In genomic region chr11:52340123-52340864, GRCm38 (mm10) we compare ENCODE assay signal across 21 mouse cellular contexts. TPM values are rescaled to one million over a fixed set of nuclear protein-coding genes. Genes with fewer than 3 reads are reported as not detected.
DNase-seq lines count a peak whose midpoint lies in the region; ATAC-seq lines count a peak whose summit lies in the region.
"Had no signal": no experiment of that assay in that cellular context is flagged by ENCODE, and none has a peak within 500 bp of the region (broad histone marks: within the 10 kb centered on the region; RNA-seq: fewer than 3 reads in every experiment).

No protein-coding gene starts in this region.

- H3K27me3 ChIP-seq in midbrain, embryonic 11.5 days (ENCODE audit: control insufficient read depth, insufficient read depth, low read length), result no peaks in the 10 kb centered on the region
- H3K27me3 ChIP-seq in midbrain, embryonic 14.5 days (ENCODE audit: control insufficient read depth, insufficient read depth, low read length), result no peaks in the 10 kb centered on the region
- H3K27me3 ChIP-seq: forebrain, embryonic 13.5 days; limb, embryonic 15.5 days; liver, embryonic 15.5 days; midbrain, embryonic 12.5 days; neural tube, embryonic 15.5 days had no signal

- intact Hi-C loops in left cerebral cortex, postnatal 25 days (cut with DNase I), result loop anchor here (5.0 to 10.0 kb wide), 4 partner anchors 43 to 295 kb away; partner anchors contain the start of gene Skp1a

- no peak overlapping the region for H3K4me3 ChIP-seq in midbrain, embryonic 11.5 days (ENCODE audit: low read depth, low read length)
- H3K4me3 ChIP-seq in midbrain, embryonic 14.5 days (replicated peaks; ENCODE audit: low read depth, low read length), result no peak overlapping the region
- H3K4me3 ChIP-seq: forebrain, embryonic 13.5 days; limb, embryonic 15.5 days; liver, embryonic 15.5 days; midbrain, embryonic 12.5 days; myocyte; neural tube, embryonic 15.5 days had no signal

- no peaks in the 10 kb centered on the region for H3K9me3 ChIP-seq in midbrain, embryonic 11.5 days (ENCODE audit: control insufficient read depth, low read length)
- no peaks in the 10 kb centered on the region for H3K9me3 ChIP-seq in midbrain, embryonic 14.5 days (ENCODE audit: control insufficient read depth, low read length)
- H3K9me3 ChIP-seq: forebrain, embryonic 13.5 days; limb, embryonic 15.5 days; liver, embryonic 15.5 days; neural tube, embryonic 15.5 days had no signal

- no peak overlapping the region for H3K9ac ChIP-seq in midbrain, embryonic 11.5 days (ENCODE audit: low read length)
- H3K9ac ChIP-seq in midbrain, embryonic 14.5 days (replicated peaks; ENCODE audit: low read length), result no peak overlapping the region
- H3K9ac ChIP-seq: forebrain, embryonic 13.5 days; limb, embryonic 15.5 days; liver, embryonic 15.5 days; midbrain, embryonic 12.5 days; neural tube, embryonic 15.5 days had no signal

- DNase-seq in midbrain, embryonic 11.5 days (ENCODE audit: low spot score, missing footprints), result peak; percentile 37
- DNase-seq in midbrain, embryonic 14.5 days, result no peak
- DNase-seq in ES-CJ7 (ENCODE audit: low read depth, low spot score), result peak; percentile 95
- DNase-seq in T-cell, adult 2 months (ENCODE audit: low spot score), result peak; percentile 33
- peak; percentile 56 to 60 for DNase-seq in thymus, postnatal 36 days
- DNase-seq in urinary bladder, postnatal 36 days (ENCODE audit: low spot score in 2 of 2), result no peak
- DNase-seq in left cerebral cortex, postnatal 25 days (ENCODE audit: low spot score in 2 of 2), result no peak
- DNase-seq: adrenal gland, adult 8-10 months; cerebellum, adult 8-10 months; gastrocnemius, postnatal 25 days; heart, postnatal 4 days; kidney, adult 11 months; right cerebral cortex, postnatal 25 days had no signal

- H3K4me1 ChIP-seq in midbrain, embryonic 11.5 days (ENCODE audit: control insufficient read depth, insufficient read depth, low read length), result no peaks in the 10 kb centered on the region; the same call in 1 of the 2 replicates
- no peaks in the 10 kb centered on the region for H3K4me1 ChIP-seq in midbrain, embryonic 14.5 days (ENCODE audit: control insufficient read depth, insufficient read depth, low read length)
- H3K4me1 ChIP-seq: forebrain, embryonic 13.5 days had no signal

- ATAC-seq in midbrain, embryonic 11.5 days (ENCODE audit: low FRiP score), result no peak
- ATAC-seq in midbrain, embryonic 14.5 days (ENCODE audit: low FRiP score, low TSS enrichment), result no peak
- ATAC-seq: forebrain, embryonic 13.5 days; hindbrain, embryonic 16.5 days had no signal

- no peaks in the 10 kb centered on the region for H3K36me3 ChIP-seq in midbrain, embryonic 11.5 days (ENCODE audit: control insufficient read depth, insufficient read depth, low read length)
- H3K36me3 ChIP-seq in midbrain, embryonic 14.5 days (ENCODE audit: control insufficient read depth, insufficient read depth, low read length), result no peaks in the 10 kb centered on the region
- H3K36me3 ChIP-seq: limb, embryonic 15.5 days; liver, embryonic 15.5 days; midbrain, embryonic 12.5 days; neural tube, embryonic 15.5 days had no signal

- H3K4me2 ChIP-seq in midbrain, embryonic 11.5 days, result no peak overlapping the region
- H3K4me2 ChIP-seq in midbrain, embryonic 14.5 days (ENCODE audit: low read length), result no peak overlapping the region
- H3K4me2 ChIP-seq: forebrain, embryonic 13.5 days; heart, embryonic 11.5 days; limb, embryonic 15.5 days; liver, embryonic 15.5 days; midbrain, embryonic 12.5 days; neural tube, embryonic 15.5 days had no signal

- H3K27ac ChIP-seq in midbrain, embryonic 11.5 days (ENCODE audit: low read depth, low read length), result no peak overlapping the region
- H3K27ac ChIP-seq in midbrain, embryonic 14.5 days (replicated peaks; ENCODE audit: low read depth, low read length), result no peak overlapping the region
- H3K27ac ChIP-seq: forebrain, embryonic 13.5 days; limb, embryonic 15.5 days; liver, embryonic 15.5 days; midbrain, embryonic 12.5 days; neural tube, embryonic 15.5 days had no signal

- WGBS in midbrain, embryonic 11.5 days, result 88% methylated on average over 12 of the region's 12 CpGs
- 91% methylated on average over 12 of the region's 12 CpGs for WGBS in midbrain, embryonic 14.5 days

RNA-seq across cellular contexts. Expression of gene Vdac1, which starts 20.4 kb away (rescaled TPM):
- polyA plus RNA-seq in midbrain, embryonic 11.5 days (2014; fragmentation: Nextera tagmentation; extraction: Ambion mirVana), result 209 and 210 TPM in 2 replicates
- polyA plus RNA-seq in midbrain, embryonic 14.5 days (2014; fragmentation: Nextera tagmentation; extraction: Ambion mirVana), result 275 and 348 TPM in 2 replicates
- 100 to 1,000 TPM; 544 to 569 TPM for total RNA-seq in left cerebral cortex, postnatal 25 days (2021)

RNA-seq across cellular contexts. Expression of gene 9530068E07Rik, which starts 55.9 kb away (rescaled TPM):
- 178 and 193 TPM in 2 replicates for polyA plus RNA-seq in midbrain, embryonic 11.5 days (2014; fragmentation: Nextera tagmentation; extraction: Ambion mirVana)
- polyA plus RNA-seq in midbrain, embryonic 14.5 days (2014; fragmentation: Nextera tagmentation; extraction: Ambion mirVana), result 80.9 and 138 TPM in 2 replicates
- 10 to 100 TPM; 66.9 to 68.5 TPM for total RNA-seq in left cerebral cortex, postnatal 25 days (2021)

RNA-seq across cellular contexts. Expression of gene Tcf7, which starts 57.5 kb away (rescaled TPM):
- 8.0 and 10.7 TPM in 2 replicates for polyA plus RNA-seq in midbrain, embryonic 11.5 days (2014; fragmentation: Nextera tagmentation; extraction: Ambion mirVana)
- polyA plus RNA-seq in midbrain, embryonic 14.5 days (2014; fragmentation: Nextera tagmentation; extraction: Ambion mirVana), result 2.8 and 5.8 TPM in 2 replicates
- 1 to 10 TPM; 3.5 to 4.1 TPM for total RNA-seq in left cerebral cortex, postnatal 25 days (2021)

Comparison
In these comparisons a context has a peak if more than half of its experiments do, and no peak if none do; other contexts are left out.
1. DNase-seq: peak in midbrain, embryonic 11.5 days (single experiment), ES-CJ7 (single experiment), T-cell, adult 2 months (single experiment) and thymus, postnatal 36 days (2 of 2); none in midbrain, embryonic 14.5 days (single experiment), urinary bladder, postnatal 36 days (0 of 2) and left cerebral cortex, postnatal 25 days (0 of 2).